Mouse (Mus musculus): Measurements from ENCODE around the gene 4933421I07Rik. TPM values are rescaled to one million over a fixed set of nuclear protein-coding genes. Genes with fewer than 3 reads are reported as not detected.
A peak's percentile ranks its signal among the peaks of the same experiment; 100 is the strongest.

The 4933421I07Rik gene
- total RNA-seq (2021): not detected
- long read RNA-seq, experiment 1: 0 reads
- long read RNA-seq, experiment 2: 0 reads

DNA sequence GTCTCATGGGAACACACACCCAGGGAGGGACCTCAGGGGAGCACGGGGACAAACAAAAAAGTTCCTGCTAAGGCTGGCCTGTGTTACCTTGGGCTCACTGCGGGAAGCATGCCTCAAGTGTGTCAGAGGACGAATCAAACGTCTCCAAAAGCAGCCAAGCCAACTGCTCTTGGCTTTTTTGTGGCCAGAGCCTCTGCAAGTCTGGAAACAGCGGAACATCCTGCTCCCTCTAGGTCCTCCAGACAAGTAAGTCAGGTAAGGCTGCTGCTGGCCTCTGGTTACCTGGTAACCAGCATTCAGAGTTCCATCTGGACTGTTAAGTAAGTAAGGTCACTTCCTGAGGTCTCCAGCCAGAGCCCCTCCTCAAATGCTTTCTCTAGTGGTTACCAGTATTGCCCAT is at the start of gene 4933421I07Rik:
Gene 4933421I07Rik, minus strand, starts transcription at position 271 of the 400 bp plus-strand sequence.
- H3K4me3 ChIP-seq: no peak within 1 kb of the TSS
- H3K27ac ChIP-seq: no peak within 1 kb of the TSS
- DNase-seq (ENCODE audit: low spot score in 2 of 2): no peak
- TF ChIP-seq CTCF (conservative IDR thresholded peaks at IDR 0.05): no peak

DNA sequence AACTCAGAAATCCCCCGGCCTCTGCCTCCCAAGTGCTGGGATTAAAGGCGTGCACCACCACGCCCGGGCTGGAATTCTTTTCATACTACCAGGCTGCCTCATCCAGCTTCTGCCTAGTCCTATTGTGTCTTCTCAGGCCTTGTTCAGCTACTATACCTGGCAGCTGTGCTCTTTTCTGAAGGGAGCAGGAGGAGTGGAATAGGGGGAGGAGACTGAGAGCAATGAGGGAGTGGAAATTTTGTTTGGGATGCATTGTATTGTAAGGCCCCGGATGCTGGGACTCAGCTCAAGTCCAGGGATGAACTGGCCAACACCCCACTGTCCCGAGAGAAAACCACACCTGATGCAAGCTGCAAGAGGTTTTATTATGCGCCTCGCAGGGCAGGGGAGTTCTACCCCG is 49.4 kb upstream of the 4933421I07Rik start:
- Histone ChIP-seq H3K4me3 (no peak overlapping the region), H3K27ac (no peak overlapping the region)
- no peak for TF ChIP-seq CTCF (conservative IDR thresholded peaks at IDR 0.05)
- no peak for DNase-seq (ENCODE audit: low spot score in 2 of 2)

DNA sequence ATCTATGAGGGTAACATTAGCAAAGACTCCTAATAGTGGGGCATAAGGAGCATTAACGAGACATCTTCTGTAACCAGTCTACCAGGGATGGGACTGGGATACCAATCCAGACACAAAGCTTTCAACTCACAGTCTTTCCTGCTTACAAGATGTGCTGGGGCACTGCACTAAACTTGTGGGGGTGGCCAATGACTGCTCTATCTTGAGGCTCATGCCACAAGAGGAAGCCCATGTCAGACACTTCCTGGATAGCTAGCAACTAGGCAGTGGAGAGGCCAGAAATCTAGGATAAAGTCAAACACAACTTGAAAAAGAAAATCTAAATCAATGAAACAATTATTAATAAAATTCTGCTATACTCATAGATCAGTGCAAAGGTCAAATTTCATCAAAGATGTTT is 48.3 kb upstream of the 4933421I07Rik start:
- Histone ChIP-seq H3K4me3 (no peak overlapping the region), H3K27ac (no peak overlapping the region)
- TF ChIP-seq CTCF (conservative IDR thresholded peaks at IDR 0.05): no peak
- DNase-seq (ENCODE audit: low spot score in 2 of 2): no peak

DNA sequence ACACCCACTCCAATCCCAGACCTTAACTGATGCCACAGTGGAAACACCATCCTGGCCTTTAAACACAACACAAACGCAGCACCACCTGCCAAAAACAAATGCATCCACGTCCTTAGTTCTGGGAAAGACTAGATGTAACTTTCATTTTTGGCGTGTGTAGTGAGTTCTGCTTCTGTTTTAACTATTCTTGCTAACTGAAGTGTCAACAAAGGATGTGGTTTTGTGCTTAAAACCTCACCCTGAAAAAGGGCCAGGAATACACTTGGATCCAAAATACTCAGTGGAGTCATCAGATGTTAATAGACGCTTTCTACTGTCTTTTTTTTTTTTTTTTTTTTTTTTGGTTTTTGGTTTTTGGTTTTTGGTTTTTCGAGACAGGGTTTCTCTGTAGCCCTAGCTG is 42.9 kb upstream of the 4933421I07Rik start:
- TF ChIP-seq CTCF (conservative IDR thresholded peaks at IDR 0.05): no peak
- Histone ChIP-seq H3K27ac (no peak overlapping the region), H3K4me3 (no peak overlapping the region)
- DNase-seq (ENCODE audit: low spot score in 2 of 2): no peak

DNA sequence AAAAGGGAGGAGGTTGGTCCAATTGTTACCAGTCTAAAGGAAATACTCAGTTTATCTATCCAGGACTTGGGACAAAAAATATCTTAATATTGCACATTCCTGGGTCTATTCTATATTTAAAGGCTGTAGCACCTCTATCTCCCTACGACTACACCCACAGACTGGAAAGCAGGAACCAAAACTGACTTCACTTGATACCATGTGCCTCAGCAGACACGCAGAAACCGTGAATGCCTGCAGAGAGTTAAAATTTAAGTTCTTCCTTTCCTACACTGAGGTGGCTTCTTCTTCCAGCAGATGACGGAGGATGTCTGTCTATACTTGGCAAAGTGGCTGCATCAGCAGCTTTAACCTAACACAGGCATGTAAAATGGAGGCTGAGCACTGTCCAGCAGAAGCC is 42.4 kb upstream of the 4933421I07Rik start:
- Histone ChIP-seq H3K4me3 (no peak overlapping the region), H3K27ac (no peak overlapping the region)
- no peak for DNase-seq (ENCODE audit: low spot score in 2 of 2)
- TF ChIP-seq CTCF (conservative IDR thresholded peaks at IDR 0.05): no peak

DNA sequence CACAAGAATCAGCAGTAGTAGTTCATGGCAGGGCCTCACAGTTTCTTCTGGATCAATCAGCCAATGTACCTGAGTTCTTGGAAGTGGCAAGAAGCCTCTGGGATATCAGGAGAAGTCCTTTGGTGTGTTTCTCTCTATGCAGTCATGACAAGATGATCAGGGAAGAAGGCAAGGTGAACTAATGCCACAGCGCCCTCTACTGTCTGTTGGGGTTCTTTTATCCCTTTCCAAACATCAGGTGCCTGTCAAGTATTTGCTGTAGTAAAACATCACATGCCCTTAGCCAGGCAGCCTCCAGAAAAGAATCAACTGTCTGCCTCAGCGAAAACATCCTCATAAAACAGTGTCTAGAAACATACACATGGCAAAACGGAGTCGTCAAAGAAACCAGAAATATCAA is 6.7 kb upstream of the 4933421I07Rik start:
- H3K27ac ChIP-seq: no peak overlapping the region
- no peak for DNase-seq (ENCODE audit: low spot score in 2 of 2)

DNA sequence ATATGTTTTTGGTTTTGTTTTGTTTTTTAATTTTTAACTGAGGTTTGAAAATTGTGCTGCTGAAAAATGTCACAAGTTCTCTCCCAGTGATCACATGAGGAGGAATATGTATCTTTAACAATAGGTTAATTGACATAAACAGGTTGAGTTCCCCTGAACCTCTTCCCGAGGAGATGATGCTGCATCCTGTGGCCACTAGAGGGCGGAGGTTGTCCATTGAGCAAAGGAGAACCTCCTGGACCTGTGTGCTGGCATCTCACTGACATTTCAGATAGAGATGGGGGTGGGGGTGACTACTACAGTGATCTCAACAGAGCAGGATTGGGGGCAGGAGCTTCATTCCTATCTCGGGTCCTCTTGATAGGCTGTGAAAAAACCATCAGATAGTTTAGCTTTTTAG is 2.7 kb upstream of the 4933421I07Rik start:
- no peak overlapping the region for H3K27ac ChIP-seq
- H3K4me3 ChIP-seq: no peak overlapping the region
- no peak for DNase-seq (ENCODE audit: low spot score in 2 of 2)
- TF ChIP-seq CTCF (conservative IDR thresholded peaks at IDR 0.05): peak; percentile 58

More for the DNA sequence above, 6.7 kb upstream of the 4933421I07Rik start:
- no peak overlapping the region for H3K4me3 ChIP-seq
- no peak for TF ChIP-seq CTCF (conservative IDR thresholded peaks at IDR 0.05)

DNA sequence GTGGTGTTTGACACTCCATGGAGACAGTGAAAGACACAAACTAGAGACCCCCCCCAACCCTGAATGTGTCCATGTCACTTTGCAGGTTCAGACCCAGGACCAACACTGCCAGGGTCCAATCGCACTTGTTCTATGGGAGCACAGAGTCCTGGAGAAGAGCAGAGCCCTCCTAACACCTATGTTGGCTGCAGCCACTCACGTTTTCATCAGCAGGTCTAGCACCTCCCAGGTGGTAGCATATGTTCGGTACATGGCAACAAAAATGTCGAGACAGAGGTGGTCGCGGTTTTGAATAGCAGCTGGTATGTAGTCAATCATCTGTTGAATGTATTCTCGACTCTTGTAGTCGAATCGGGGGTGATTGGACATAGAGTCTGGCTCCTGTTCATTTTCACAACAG is 568 bp downstream of the 4933421I07Rik start:
- H3K4me3 ChIP-seq: no peak overlapping the region
- H3K27ac ChIP-seq: no peak overlapping the region
- DNase-seq (ENCODE audit: low spot score in 2 of 2): no peak
- TF ChIP-seq CTCF (conservative IDR thresholded peaks at IDR 0.05): no peak

Other genes with a start within 250 kb of the 4933421I07Rik start
- gene Vmn2r61, start 188.1 kb downstream of the 4933421I07Rik start, total RNA-seq (2021): not detected
- gene Zfp141, start 57.6 kb upstream of the 4933421I07Rik start, total RNA-seq (2021): 10 to 100 TPM; 20.8 TPM
- not detected for gene Gm21028, start 130.5 kb upstream of the 4933421I07Rik start, total RNA-seq (2021)
- gene Zfp977, start 144.4 kb upstream of the 4933421I07Rik start, total RNA-seq (2021): 1 to 10 TPM; 2.3 to 2.4 TPM
- gene Zfp976, start 194.5 kb upstream of the 4933421I07Rik start, total RNA-seq (2021): 1 to 10 TPM; 3.9 to 4.7 TPM
- 1 to 10 TPM; 7.3 to 7.6 TPM for gene Zfp975, start 244.6 kb upstream of the 4933421I07Rik start, total RNA-seq (2021)

All from layer of hippocampus, adult 2 months (tissue).